Mouse (Mus musculus) NIH3T3 (cell line): Measurements from ENCODE around the gene Arhgef28.
"Not testable (repeated sequence)": the region's sequence is repeated elsewhere in the genome, so short reads cannot be mapped to it uniquely, and the experiment has no call there.

ENCODE experiments used
- DNase-seq: peaks from one replicate; pipeline ENCODE4 v3.0.0-alpha.2; 2012; ENCODE audit warnings: low read depth

Gene Arhgef28

DNA sequence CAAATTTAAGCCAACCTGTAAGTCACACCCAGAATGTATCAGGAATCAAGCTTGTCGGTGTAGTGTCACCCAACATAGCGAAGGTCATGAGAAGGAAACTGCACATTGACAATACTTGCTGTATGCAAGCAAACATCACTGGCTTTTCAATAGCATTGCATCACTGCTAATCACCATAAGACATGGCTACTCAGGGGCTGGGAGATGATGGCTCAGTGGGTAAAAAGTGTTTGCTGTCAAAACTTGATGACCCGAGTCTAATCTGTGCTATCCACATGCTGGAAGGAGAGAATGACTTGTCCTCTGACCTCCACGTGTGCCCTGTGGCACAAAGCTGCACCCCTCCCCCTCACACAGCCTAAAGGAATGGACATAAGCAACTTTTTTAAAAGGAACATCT lies 133.0 kb downstream of the Arhgef28 start:
- DNase-seq = no peak

DNA sequence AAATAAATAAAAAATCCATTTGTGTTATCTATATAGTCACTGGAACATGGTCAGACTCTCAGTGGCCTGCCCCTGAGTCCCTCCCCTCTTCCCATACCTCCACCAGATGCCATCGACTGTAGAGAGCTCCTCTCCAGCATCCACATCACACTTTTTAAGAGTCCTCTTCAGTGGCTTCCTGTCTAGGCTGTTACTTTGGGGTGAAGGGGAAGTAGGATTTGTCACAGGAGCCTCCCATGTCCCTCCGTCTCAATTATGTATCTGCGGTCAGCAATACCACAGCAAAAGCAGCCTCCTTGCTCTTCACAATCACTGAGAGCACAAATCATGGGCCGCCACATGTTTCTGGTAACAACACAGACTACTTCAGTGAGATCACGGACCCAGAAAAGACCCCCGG lies 135.8 kb downstream of the Arhgef28 start:
- DNase-seq = no peak

DNA sequence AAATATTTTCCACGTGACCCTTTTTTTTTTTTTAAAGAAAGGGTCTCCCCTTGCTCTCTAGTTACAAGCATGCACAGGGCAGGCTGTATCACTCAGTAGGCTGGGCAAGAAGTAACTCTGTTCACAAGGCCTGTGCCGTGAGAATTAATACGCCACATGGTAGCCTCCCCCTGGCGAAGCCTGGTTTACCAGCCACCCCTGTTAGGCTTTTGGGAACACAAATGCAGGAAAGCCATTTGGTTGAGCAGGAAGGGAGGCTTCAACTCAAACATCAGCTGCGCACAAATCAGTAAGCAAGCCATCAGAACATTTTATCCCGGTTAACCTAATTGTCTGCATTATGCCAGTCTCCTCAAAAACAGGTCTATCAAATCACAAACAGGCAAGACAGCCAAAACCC lies 136.6 kb downstream of the Arhgef28 start:
- DNase-seq = no peak

DNA sequence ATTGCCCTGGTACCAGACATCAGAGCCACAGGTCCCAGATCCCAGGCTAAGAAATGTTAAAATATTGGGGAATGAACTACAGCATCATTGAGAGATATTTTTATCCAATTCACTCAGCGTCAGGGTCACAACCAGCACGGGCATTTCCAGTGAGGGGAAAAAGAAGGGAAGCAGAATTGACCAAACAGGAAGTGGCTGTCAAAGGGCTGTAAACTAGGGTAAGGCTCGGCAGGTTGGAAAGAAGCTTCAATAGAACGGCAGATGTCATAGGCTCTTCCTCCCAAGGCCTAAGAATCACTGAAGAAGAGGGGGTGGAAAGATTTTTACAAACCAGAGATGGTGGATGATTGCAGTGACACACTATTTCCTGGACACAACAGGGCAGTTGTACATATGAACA lies 143.4 kb downstream of the Arhgef28 start:
- DNase-seq = no peak

DNA sequence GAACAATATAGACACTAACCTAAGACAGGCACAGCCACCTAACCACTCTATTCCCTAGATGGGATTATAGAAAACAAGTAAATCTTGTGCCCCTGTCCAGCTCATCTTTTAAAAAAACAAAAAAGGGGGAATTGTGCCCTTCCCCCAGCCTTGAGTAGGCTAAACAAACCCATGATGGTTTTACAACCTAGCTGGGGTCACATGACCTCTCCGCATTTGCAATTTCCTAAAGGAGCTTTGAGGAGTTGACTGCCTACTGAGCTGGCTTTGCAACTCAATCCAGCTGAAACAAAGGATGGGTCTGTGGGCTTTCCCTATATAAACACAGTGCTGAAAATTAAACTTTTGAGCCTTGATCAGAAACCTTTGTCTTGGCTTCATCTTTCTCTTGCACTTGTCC lies 146.1 kb downstream of the Arhgef28 start:
- not testable (repeated sequence) for DNase-seq

DNA sequence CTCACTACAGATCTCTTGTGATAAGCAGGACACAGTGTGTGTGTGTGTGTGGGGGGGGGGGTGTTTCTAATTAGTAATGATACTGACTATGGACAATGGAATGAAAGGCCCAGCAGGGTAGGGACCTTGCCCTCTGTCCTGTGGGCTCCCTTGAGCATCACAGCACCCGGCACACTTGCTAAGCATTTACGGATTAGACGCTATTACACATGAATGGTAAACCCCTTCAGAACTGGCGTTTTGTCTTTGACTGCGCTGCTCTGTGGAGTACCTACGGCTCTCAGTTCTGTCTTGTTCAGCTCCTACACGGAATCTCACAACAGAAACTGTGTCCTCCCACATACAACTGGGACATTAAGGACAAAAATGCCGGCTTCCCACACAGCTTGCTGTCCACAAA lies 151.0 kb downstream of the Arhgef28 start:
- no peak for DNase-seq

DNA sequence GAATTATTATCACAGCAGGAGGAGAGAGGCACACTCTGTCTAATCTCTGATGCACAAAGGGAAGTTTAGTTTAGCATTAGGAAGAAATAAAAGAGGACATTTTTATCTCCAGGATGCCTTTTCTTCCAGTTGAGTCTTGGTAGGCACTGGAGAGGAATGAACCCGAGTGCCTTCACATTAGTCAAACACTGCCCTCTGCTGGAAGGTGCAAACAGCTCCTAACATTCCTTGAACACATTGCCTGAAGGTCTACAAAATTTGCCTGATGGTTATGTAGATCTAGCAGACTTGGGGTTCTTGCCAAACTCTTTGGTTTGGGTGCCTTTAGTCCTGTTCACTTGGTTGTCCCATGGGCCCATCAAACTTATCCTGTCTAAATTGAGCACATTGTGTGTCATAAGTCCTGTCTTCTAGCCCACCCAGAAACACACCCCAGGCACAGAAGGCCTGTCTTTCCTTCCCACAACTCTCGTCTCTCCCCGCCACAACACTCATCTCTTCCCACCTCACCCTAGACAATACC lies 165.6 kb downstream of the Arhgef28 start:
- peak; percentile 72 for DNase-seq

DNA sequence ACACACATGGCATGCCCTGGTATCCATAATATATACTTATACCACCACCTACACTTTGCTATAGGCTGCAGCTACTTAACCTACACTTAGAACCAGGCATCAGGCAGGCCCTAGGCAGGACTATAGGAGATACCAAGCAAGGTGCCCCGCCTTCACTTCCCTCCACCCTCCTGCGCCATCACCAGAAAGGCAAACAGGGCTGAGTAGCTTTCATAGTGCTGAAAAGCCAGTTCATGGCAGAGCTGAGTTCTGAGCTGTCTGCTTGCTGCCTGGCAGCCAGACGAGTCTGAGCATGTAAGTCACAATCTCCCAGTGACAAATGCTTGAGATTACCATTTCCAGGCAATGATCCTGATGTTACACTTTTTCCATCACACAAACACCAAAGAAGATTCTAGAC lies 167.5 kb downstream of the Arhgef28 start:
- no peak for DNase-seq

DNA sequence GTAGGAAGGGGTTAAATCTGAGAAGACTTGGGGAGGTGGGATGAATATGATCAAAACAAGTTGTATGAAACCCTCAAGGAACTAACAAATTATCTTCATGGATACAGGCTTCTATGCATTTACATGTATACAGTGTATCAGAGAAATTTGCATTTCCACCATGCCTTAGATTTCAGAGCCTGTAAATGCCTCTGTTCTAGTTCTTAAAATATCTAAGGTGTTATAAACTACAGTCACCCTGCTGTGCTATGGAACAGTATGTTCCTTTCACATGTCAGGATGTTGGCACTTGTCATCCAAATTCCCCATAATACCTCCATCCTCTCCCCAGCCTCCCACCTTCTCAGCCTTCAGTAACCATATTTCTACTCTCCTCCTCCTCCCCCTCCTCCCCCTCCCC lies 168.5 kb downstream of the Arhgef28 start:
- no peak for DNase-seq

DNA sequence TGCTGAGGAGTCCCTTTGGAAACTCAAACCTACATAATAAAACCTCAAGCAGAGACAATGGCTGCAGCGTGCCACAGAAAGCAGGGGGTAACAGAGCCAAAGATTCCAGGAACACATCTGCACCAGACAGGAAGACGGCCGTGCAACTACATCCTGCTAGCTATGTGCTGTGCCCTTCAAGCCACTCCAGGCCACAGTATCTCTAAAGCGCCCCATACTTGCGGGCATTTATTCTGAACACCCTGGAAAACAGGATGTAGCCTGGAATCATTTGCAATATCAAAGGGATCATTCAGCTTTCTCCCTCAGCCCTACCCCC lies 174.6 kb downstream of the Arhgef28 start:
- DNase-seq = no peak

DNA sequence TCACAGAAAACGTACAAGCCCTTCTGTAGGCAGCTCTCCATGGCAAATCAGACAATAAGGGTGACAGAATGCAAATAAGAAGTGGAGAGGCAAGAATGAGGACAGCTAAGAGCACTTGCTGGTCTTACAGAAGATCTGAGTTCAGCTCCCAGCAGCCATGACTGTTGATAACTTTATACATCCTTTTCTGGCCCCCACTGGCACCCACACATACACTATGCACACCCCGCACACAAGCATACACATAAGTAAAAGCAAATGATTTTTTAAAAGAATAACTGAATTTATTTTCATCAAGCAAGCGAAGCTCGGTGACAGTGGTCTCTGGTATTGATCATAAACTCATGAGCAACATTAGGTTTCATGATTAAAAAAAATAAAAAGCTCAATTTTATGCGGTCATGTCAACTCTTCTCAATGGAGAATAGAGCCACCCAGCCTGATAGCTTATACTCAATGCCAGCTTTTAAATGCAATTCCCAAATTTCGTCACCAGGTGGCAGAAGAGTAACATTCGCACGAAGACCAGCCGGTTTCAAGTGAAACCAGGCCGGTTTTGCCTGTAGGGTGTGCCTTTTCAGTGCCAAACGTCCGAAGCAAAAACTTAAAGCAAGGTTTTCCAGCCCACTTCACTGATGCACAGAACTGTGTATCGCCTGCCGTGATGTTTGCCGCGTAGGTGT lies 175.1 kb downstream of the Arhgef28 start:
- peak; percentile 92 for DNase-seq

DNA sequence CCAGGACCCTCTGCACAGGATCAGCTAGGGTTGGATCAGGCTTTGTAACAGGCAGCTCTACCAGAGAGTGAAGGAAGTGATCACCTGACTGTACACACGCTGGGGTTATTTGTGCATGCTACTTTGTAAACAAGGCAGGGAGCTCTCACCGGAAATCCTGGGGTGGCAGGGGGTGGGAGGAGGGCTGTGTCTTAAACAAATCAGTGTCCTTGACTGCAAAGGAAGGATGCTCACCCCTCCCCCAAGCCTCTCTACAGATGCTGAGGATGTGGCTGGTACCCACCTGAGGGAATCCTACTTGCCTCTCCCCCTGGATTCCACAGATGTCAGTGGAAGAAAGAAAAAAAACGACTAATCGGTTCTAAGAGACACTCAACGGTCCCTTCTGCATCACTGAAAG lies 176.2 kb downstream of the Arhgef28 start:
- no peak for DNase-seq

DNA sequence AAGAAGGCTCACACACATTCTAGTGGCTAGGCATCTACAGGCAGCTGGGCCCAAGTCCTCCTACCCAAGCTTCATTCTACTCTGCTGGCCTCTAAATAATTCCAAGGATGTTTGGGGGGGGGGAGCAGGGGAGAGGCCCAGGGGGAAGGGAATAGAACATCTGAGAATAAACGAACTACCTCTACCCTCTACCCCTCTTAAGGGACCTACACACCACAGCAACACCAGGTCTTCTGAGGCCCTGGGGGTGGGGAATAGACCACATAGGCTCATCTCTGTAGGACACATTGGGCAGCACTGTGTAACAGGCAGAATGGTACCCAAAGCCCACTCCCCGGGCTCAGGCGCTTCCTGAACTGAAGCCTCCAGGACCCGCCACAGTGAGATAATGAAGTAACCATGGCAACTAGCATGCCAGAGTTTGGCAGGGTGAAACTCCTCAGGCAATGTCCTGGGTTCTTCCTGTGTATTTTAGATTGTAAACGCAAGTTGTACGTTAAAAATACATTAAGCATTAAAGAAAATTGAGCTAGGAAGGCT lies 177.5 kb downstream of the Arhgef28 start:
- DNase-seq = no peak

DNA sequence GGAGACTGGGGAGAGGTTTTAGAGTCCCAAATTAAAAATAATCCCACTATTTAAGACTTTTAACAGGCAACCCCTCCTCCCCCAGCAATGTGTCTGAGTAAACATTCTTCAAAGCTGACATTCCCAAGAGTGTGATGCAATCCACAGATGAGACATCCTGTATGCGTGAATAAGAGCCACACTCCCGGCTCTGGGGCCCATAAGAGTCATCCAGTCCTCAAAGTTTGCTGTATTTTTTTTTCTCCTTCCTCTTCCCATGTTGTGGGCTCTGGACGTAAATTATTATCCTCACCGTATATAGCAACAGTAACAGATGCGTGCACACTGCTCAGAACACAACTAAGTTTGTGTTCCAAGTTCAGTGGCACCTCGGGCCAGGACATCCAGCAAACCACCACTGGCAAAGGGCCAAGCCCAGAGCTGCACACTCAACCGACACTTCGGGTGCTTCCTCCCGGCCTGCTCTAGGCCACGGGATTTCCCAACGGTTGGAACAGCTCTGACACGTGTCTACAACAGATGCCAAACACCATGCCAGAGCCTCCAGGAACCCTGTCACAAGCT lies 178.5 kb downstream of the Arhgef28 start:
- DNase-seq = peak; percentile 82

DNA sequence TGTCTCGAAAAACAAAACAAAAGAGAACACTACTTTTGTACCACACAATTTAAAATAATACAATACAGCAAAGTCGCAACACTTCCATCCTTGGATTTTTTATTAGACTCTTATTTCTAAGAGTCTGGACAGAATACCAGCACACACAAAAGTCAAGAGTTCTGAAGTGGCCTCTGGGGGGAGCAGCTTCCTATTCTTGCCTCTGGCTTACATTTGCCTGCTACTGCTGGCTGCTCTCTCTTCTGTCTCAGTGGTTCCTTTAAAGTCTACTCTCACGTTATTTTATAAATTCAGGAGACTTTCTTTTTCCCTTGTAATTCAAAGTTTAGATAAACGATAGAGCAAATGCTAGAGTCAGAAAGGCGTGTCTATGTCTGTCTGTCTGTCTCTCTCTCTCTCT lies 179.1 kb downstream of the Arhgef28 start:
- DNase-seq = no peak

DNA sequence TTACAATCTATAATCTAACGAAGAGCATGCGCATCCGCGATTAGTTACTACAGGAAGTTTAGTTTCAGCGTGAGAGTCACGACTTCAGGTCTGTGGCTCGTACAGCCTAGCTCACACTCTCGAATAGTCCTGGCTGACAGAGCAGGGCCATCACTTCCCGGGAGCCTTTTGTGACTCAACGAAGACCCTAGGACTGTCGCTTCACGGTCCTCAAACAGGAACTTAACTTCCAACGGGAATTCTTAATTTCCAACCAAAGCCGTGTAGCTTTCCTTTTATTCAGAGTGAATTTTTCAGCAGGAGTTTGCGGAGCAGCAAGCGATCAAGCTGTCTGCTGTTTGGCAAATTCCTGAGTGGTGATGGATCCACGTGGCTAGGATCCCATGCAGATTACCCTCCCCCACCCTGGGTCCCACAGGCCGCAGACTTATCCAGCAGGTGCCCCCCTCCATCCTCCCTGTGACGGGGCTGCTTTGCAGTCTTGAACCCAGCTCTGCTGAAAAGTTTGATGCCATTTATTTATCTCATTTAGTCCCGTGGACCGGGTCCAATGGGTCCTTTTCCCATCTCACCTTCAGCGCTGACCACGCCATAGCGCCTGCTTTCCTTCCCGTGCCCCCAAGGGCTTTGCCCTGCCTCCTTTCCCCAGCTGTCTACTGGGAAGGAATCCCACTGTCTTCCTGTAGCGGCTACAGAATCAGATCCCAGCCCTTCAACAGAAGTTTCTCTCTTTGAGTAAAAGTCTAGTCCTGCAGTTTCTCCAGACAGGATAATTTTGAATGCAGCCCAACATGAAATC lies 180.3 kb downstream of the Arhgef28 start:
- no peak for DNase-seq

DNA sequence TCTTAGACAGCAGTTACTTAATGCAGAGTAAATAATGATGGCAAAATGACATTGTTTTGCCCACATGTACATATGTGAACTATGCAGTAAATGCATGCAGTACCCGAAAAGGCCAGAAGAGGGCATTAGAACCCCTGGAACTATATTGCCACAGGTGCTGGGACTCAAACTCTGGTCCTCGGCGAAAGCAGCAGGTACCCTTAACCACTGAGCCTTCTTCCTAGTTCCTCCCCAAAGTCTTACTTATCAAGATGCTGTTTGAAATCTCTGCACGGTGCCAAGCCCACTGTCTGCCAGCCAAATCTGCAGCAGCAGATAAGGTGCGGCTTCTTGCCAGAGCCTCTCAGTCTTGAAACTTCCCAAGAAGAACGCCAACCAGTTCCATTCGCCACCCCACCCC lies 181.1 kb downstream of the Arhgef28 start:
- DNase-seq = no peak

DNA sequence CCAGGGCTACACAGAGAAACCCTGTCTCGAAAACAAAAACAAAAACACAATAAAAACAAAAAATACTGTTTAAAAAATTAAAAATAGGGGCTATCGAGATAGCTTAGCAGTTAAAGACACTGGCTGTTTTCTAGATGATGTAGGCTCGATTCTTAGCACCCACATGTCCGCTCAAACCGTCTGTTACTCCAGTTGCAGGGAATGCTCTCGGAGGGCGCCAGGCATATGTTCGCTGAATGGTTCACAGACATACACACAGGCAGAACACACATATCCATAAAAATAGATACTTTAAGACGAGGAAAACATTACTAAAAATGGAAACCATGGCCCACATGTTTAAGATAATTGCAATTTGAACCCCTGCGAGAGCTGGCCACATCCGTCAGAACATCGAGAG lies 181.6 kb downstream of the Arhgef28 start:
- DNase-seq = no peak

DNA sequence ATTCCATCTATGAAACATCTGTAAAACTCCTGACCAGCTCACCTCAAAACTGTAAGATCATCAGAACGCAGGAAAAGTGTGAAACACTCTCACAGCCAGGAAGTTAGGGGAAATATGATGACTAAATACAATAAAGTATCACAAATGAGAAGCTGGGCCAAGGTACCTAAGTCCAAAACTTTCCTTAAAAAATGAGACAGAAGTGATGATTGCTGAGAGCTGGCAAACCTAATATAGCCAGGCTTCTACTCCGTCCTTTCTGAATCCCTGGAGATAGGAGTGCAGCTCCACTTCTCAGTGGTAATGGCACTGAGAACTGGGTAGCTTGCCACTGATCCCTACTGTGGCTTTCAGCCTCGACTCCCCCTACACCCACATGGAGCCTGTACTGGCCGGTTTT lies 184.3 kb downstream of the Arhgef28 start:
- peak; percentile 77 for DNase-seq

DNA sequence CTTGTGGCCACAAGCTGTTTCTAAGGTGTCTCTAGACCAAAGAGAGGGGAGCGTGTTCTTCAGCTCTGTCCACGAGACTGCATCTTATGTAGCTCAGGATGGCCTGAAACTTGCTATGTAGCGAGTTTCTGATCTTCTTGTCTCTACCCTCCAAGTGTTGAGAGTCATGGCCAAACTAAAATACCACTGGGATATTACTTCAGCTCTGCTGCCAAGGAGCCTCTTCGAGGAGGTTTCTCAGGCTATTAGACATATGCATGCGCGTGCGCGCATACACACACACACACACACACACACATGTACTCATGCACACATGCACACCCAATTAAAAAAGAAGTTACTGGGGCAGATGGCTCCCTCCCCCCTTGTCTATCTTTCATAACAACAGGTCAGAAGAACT lies 187.4 kb downstream of the Arhgef28 start:
- DNase-seq = not testable (repeated sequence)

DNA sequence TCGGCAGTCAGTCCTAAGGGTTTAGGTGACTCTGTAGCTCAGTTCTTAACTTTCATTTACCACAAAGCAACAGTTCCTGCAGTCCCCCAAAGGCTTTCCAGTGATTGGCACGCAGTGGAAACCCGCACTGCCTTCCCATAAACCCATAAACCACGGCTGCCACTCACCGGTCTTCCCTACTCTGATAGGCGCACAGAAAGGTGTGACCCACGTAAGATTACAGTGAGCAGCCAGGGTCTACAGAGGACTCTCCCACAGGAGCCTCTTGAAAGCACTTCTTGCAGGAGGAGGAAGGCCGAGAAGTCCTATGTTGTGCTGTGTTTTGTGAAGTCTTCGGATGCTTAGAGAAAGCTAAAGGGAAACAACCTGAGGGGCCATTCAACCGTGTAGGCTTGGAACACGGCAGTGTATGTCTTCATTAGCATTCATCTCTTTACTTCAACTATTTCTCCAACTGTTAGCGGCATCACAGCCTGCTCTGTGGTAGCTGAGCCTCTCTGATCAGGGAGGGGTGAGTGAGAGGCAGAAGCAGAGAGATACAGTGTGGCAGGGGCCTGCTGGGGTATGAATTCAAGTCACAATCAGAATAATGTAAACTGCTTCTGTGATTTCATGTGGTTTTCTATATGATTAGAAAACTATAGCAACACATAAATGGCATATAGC lies 189.2 kb downstream of the Arhgef28 start:
- DNase-seq = no peak
